Mouse (Mus musculus) heart, postnatal 0 days (tissue): ENCODE results near the gene Cabin1.
A peak's percentile ranks its signal among the peaks of the same experiment; 100 is the strongest.

Experiments
- CTCF ChIP-seq: IDR thresholded peaks from 2 replicates; pipeline ENCODE4 v1.5.1; 2016; ENCODE audit warnings: antibody characterized with exemption, control low read depth, low read depth
- EP300 ChIP-seq: IDR thresholded peaks from 2 replicates; pipeline ENCODE4 v1.6.1; 2016; ENCODE audit warnings: antibody characterized with exemption, low read depth

- peak; percentile 99 for TF ChIP-seq CTCF
- no peak for TF ChIP-seq EP300
These were observed 128.5 kb downstream of the Cabin1 start for GRCm38 (mm10) chr10:75635693-75636055.
